Mouse (Mus musculus) bone marrow, adult 2 months (tissue): Measurements from ENCODE around the gene Bcs1l.

Source experiments
- CTCF ChIP-seq: fragments of 200-500 bp; IDR thresholded peaks from 2 replicates; pipeline ENCODE4 v1.5.1; 2011; ENCODE audit warnings: low read length, control low read depth; ENCODE audit not compliant: control insufficient read depth, insufficient read depth
- POLR2A ChIP-seq: fragments of 200-500 bp; IDR thresholded peaks from 2 replicates; pipeline ENCODE4 v1.6.1; 2011; ENCODE audit warnings: low read depth, mild to moderate bottlenecking, control low read depth, low read length, borderline replicate concordance; ENCODE audit not compliant: control insufficient read depth

- no peak for TF ChIP-seq POLR2A
- TF ChIP-seq CTCF: no peak
Observed at GRCm38 (mm10) chr1:74559061-74559460, 29.0 kb upstream of the Bcs1l start.
